Comparison of ENCODE assay signal across 28 mouse cellular contexts in genomic region chr16:85728026-85728425, GRCm38 (mm10).
"Had no signal": no experiment of that assay in that cellular context is flagged by ENCODE, and none has a peak within 500 bp of the region (broad histone marks: within the 10 kb centered on the region; RNA-seq: fewer than 3 reads in every experiment).

No protein-coding gene starts in this region.

- H3K4me3 ChIP-seq: embryonic facial prominence, embryonic 10.5 days; embryonic facial prominence, embryonic 12.5 days; embryonic facial prominence, embryonic 13.5 days; embryonic facial prominence, embryonic 15.5 days; erythroblast, embryonic 14.5 days; forebrain, embryonic 12.5 days; forebrain, embryonic 13.5 days; forebrain, embryonic 15.5 days; gastrocnemius, adult 2 months had no signal

- H3K27me3 ChIP-seq: embryonic facial prominence, embryonic 12.5 days; embryonic facial prominence, embryonic 13.5 days; embryonic facial prominence, embryonic 15.5 days; forebrain, embryonic 12.5 days; forebrain, embryonic 13.5 days; forebrain, embryonic 15.5 days had no signal

- DNase-seq: cerebellum, adult 18-20 months; cerebellum, adult 2 months; cerebellum, adult 8-10 months; cerebellum, adult 9-10 months; cerebellum, adult 9-11 months; cerebellum, postnatal 10 days; cerebellum, postnatal 14 days; cerebellum, postnatal 25 days; cerebellum, postnatal 36 days; embryo, embryonic 11 days; forebrain, postnatal 0 days; gastrocnemius, adult 2 months; gastrocnemius, postnatal 10 days; gastrocnemius, postnatal 14 days; gastrocnemius, postnatal 25 days; gastrocnemius, postnatal 36 days; heart, adult 11 months; heart, adult 18-20 months had no signal

- H3K4me1 ChIP-seq: embryonic facial prominence, embryonic 10.5 days; embryonic facial prominence, embryonic 12.5 days; embryonic facial prominence, embryonic 13.5 days; embryonic facial prominence, embryonic 15.5 days; forebrain, embryonic 12.5 days; forebrain, embryonic 13.5 days; forebrain, embryonic 15.5 days had no signal

- H3K4me2 ChIP-seq: embryonic facial prominence, embryonic 12.5 days; embryonic facial prominence, embryonic 13.5 days; embryonic facial prominence, embryonic 15.5 days; forebrain, embryonic 12.5 days; forebrain, embryonic 13.5 days; forebrain, embryonic 15.5 days had no signal

- H3K27ac ChIP-seq: embryonic facial prominence, embryonic 10.5 days; embryonic facial prominence, embryonic 12.5 days; embryonic facial prominence, embryonic 13.5 days; embryonic facial prominence, embryonic 15.5 days; forebrain, embryonic 12.5 days; forebrain, embryonic 13.5 days; forebrain, embryonic 15.5 days; gastrocnemius, adult 2 months had no signal

- H3K9me3 ChIP-seq: embryonic facial prominence, embryonic 10.5 days; embryonic facial prominence, embryonic 12.5 days; embryonic facial prominence, embryonic 13.5 days; embryonic facial prominence, embryonic 15.5 days; forebrain, embryonic 12.5 days; forebrain, embryonic 13.5 days; forebrain, embryonic 15.5 days had no signal

- ATAC-seq: forebrain, embryonic 13.5 days; forebrain, embryonic 14.5 days; forebrain, embryonic 15.5 days; forebrain, embryonic 16.5 days; forebrain, postnatal 0 days had no signal

- H3K9ac ChIP-seq: embryonic facial prominence, embryonic 12.5 days; embryonic facial prominence, embryonic 13.5 days; embryonic facial prominence, embryonic 15.5 days; forebrain, embryonic 12.5 days; forebrain, embryonic 13.5 days; forebrain, embryonic 15.5 days; forebrain, postnatal 0 days had no signal

- H3K36me3 ChIP-seq: embryonic facial prominence, embryonic 10.5 days; embryonic facial prominence, embryonic 12.5 days; embryonic facial prominence, embryonic 13.5 days; embryonic facial prominence, embryonic 15.5 days; forebrain, embryonic 12.5 days; forebrain, embryonic 15.5 days had no signal
